Mouse (Mus musculus): ENCODE results near the gene Nrxn2.

Gene Nrxn2

GRCm38 (mm10) chr19:6513389-6514139 is 95.0 kb downstream of the Nrxn2 start:
- intact Hi-C loops (cut with DNase I): no loop called here

- intact Hi-C loops (cut with DNase I): no loop called here
Observed at GRCm38 (mm10) chr19:6514940-6515339, 96.4 kb downstream of the Nrxn2 start.

DNA sequence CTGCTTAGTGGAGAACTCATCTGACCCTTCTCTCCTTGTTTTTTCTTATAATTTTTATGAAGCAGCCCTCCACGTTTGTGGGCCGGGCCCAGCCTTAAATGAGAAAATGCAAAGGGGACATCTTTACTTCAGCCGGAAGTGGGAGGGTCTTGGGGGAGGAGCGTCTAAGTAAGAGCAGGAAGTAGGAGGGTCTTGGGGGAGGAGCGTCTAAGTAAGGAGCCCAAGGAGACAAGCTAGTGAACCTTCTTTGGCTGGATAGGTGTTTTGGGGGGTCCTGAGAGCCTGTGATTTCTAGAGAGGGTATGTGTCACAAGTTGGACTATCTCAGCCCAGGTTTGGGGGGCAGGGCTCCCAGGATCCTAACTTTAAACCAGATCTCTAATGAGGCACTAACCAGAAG is 96.9 kb downstream of the Nrxn2 start:
- intact Hi-C loops (cut with DNase I): no loop called here

- intact Hi-C loops (cut with DNase I): no loop called here
Observed at GRCm38 (mm10) chr19:6516153-6516552, 97.6 kb downstream of the Nrxn2 start.

GRCm38 (mm10) chr19:6518601-6519000 is 100.1 kb downstream of the Nrxn2 start:
- intact Hi-C loops (cut with DNase I): no loop called here

GRCm38 (mm10) chr19:6519483-6519882 is 101.0 kb downstream of the Nrxn2 start:
- intact Hi-C loops (cut with DNase I): no loop called here

GRCm38 (mm10) chr19:6521630-6522029 is 103.1 kb downstream of the Nrxn2 start:
- intact Hi-C loops (cut with DNase I): no loop called here

DNA sequence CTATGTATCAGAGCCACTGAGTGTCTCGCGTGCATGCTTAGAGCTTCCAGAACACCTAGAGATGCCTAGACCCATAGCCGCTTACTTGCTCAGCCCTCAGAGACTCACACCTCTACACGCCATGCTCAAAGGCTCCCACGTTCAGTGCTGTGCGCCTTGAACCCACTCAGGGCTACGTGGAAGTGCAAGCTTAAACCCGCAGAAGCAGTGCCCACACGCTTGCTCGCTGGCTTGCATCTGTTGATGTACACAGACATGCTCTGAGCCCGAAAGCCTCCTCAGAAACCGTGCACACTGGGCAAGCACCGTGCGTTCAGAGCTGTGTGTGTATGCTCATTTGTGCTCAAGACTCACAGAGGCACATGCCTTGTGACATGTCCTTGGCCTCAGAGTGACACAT is 103.8 kb downstream of the Nrxn2 start:
- intact Hi-C loops (cut with DNase I): no loop called here

DNA sequence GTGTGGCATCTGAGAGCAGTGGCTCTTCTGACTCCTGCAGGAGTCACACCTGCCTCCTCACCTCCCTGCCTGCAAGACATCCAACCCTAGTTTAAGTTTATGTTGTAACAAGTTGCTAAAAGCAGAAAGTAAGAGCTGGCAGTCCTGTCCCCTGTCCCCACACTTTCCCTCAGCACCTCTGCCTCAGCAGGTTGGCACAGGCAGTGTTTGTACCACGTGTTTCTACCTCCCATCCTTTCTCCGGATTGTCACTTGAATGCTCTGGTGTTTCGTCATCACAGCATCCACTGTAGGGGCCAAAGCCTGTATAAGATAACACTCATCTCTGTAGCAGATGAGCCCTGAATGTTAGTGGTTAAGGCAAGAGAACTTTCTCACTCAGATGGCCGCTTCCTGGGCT is 106.5 kb downstream of the Nrxn2 start:
- intact Hi-C loops (cut with DNase I): no loop called here

- intact Hi-C loops (cut with DNase I): no loop called here
Observed at GRCm38 (mm10) chr19:6526010-6526409, 107.5 kb downstream of the Nrxn2 start.

- intact Hi-C loops (cut with DNase I): no loop called here
Observed at GRCm38 (mm10) chr19:6527439-6527838, 108.9 kb downstream of the Nrxn2 start.

GRCm38 (mm10) chr19:6527839-6528531 is 109.5 kb downstream of the Nrxn2 start:
- intact Hi-C loops (cut with DNase I): no loop called here

- intact Hi-C loops (cut with DNase I): no loop called here
Observed at GRCm38 (mm10) chr19:6529265-6529985, 110.9 kb downstream of the Nrxn2 start.

- intact Hi-C loops (cut with DNase I): no loop called here
Observed at GRCm38 (mm10) chr19:6530359-6530758, 111.8 kb downstream of the Nrxn2 start.

DNA sequence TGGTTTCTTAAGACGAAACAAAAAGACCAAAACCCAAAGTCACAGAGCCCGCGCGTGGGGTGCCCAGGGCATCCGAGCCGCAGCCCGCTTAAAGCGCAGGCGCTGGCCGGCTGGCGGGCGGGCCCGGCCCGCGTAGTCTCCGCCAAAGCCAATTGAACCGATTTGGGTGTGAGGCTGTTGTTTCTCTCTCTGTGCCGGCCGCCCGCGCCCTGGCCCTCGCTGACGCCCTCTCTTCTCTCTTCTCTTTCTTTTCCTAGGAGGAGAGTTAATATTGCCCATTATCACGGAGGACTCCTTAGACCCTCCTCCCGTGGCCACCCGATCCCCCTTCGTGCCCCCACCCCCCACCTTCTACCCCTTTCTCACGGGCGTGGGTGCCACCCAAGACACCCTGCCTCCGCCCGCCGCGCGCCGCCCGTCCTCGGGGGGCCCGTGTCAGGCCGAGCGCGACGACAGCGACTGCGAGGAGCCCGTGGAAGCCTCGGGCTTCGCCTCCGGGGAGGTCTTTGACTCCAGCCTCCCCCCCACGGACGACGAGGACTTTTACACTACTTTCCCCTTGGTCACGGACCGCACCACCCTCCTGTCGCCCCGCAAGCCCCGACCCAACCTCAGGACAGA is 112.6 kb downstream of the Nrxn2 start:
- intact Hi-C loops (cut with DNase I): no loop called here

DNA sequence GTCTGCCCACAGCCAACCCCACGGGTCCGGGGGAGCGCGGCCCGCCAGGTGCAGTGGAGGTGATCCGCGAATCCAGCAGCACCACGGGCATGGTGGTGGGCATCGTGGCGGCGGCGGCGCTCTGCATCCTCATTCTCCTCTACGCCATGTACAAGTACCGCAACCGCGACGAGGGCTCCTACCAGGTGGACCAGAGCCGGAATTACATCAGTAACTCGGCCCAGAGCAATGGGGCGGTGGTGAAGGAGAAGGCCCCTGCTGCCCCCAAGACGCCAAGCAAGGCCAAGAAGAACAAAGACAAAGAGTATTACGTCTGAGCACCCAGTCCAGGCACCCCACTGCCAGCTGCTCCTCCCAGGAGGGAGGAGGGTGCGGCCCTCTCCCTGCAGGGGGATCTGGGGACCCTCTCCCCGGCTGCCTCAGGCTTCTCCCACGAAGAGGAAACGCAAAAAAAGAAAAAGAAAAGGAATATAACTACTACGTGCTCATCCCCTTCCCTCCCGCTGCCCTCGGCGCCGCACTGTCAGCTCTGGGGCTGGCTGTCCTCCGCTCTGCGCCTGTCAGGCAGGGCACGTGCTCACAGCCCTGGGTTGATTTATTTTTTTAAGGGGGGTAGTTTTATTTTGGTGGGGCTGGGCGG is 113.4 kb downstream of the Nrxn2 start:
- intact Hi-C loops (cut with DNase I): no loop called here

GRCm38 (mm10) chr19:6532656-6533055 is 114.1 kb downstream of the Nrxn2 start:
- intact Hi-C loops (cut with DNase I): no loop called here

- intact Hi-C loops (cut with DNase I): no loop called here
Observed at GRCm38 (mm10) chr19:6533290-6534117, 115.0 kb downstream of the Nrxn2 start.

DNA sequence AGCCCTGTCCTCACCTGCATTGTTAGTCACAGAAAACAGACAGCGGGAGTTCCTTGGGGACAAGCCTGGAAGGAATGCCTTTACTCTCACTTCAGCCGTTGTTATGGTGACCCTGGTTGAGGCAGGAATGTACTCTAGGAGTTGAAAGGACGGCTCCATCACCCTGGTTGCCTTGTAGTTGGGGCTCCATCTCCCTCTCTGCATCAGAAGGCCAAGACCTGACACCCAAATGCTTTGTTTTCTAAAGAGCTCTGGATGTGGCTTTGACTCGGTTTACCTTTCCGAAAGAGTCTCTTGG is 115.5 kb downstream of the Nrxn2 start:
- intact Hi-C loops (cut with DNase I): no loop called here

DNA sequence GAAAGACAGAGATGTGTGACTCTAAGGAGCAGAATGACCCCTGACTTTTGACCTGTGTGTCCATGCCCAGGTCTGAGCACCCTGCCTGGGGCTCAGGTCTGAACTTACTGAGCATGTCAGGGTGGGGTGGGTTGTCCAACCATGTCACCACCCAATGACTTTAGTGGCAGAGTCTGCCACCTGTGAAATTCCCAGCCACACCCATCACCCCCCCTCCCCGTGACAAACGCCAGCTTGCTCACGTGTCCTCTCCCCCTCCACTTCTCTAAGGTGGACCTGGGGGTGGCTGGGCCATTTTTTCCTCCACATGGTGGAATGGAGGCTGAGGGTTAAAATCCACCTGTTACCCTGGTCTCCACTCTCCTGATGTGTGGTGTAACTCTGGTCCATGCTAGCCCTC is 117.7 kb downstream of the Nrxn2 start:
- intact Hi-C loops (cut with DNase I): no loop called here

- intact Hi-C loops (cut with DNase I): no loop called here
Observed at GRCm38 (mm10) chr19:6536696-6537095, 118.2 kb downstream of the Nrxn2 start.

All from adrenal gland (tissue).